Mouse (Mus musculus): Measurements from ENCODE around the gene Vmn1r88.
A peak's percentile ranks its signal among the peaks of the same experiment; 100 is the strongest.

Gene Vmn1r88

GRCm38 (mm10) chr7:13159268-13159667, at the start of gene Vmn1r88:
Gene Vmn1r88, plus strand, starts transcription at chr7:13159568.
- no peak for DNase-seq

- DNase-seq = no peak
These were observed 39.6 kb upstream of the Vmn1r88 start, which contains the start of gene Vmn1r86 for GRCm38 (mm10) chr7:13119817-13120216. Gene Vmn1r86, minus strand, starts transcription at chr7:13119917.

GRCm38 (mm10) chr7:13123554-13124153, 35.7 kb upstream of the Vmn1r88 start:
- DNase-seq = peak; percentile 19

GRCm38 (mm10) chr7:13131856-13132255, 27.5 kb upstream of the Vmn1r88 start:
- no peak for DNase-seq

GRCm38 (mm10) chr7:13137340-13137739, 22.0 kb upstream of the Vmn1r88 start:
- no peak for DNase-seq

GRCm38 (mm10) chr7:13140057-13140456, 19.3 kb upstream of the Vmn1r88 start, which contains the start of gene Vmn1r87:
Gene Vmn1r87, minus strand, starts transcription at chr7:13140157.
- DNase-seq = no peak

GRCm38 (mm10) chr7:13212720-13213119, 53.4 kb downstream of the Vmn1r88 start, which contains the start of gene Vmn1r89:
Gene Vmn1r89, plus strand, starts transcription at chr7:13213020.
- DNase-seq = no peak

Data from cerebellum, adult 9-10 months (tissue).